Mouse (Mus musculus) forebrain, embryonic 14.5 days (tissue): ENCODE measurements around the gene Lcn9. TPM values are rescaled to one million over a fixed set of nuclear protein-coding genes. Genes with fewer than 3 reads are reported as not detected.

Source experiments
- ATAC-seq: fragments of 200-750 bp; cut with Nextera tagmentation; 2 replicates; pipeline ENCODE4 v1.8.0; 2017; ENCODE audit warnings: mild to moderate bottlenecking, moderate library complexity
- DNase-seq: peaks from one replicate; pipeline ENCODE4 v3.0.0-alpha.2; 2015; ENCODE audit warnings: low spot score
- H3K27ac ChIP-seq: fragments of 300-500 bp; sonication (generic); 2 replicates; pipeline ENCODE4 v1.5.1; 2014; ENCODE audit warnings: low read depth, mild to moderate bottlenecking, control low read depth, low read length, moderate library complexity
- H3K27me3 ChIP-seq: fragments of 300-500 bp; sonication (generic); replicated peaks from 2 replicates; pipeline ENCODE4 v1.6.1; 2014; ENCODE audit warnings: low read length, control low read depth, mixed read lengths; ENCODE audit not compliant: control insufficient read depth, insufficient read depth
- H3K36me3 ChIP-seq: fragments of 300-500 bp; sonication (generic); 2 replicates; pipeline ENCODE4 v1.6.1; 2014; ENCODE audit warnings: low read length, control low read depth; ENCODE audit not compliant: control insufficient read depth, insufficient read depth
- H3K4me1 ChIP-seq: fragments of 300-500 bp; sonication (generic); 2 replicates; pipeline ENCODE4 v1.6.1; 2014; ENCODE audit warnings: antibody characterized with exemption, low read length, control low read depth; ENCODE audit not compliant: control insufficient read depth, insufficient read depth
- H3K4me2 ChIP-seq: fragments of 300-500 bp; sonication (generic); 2 replicates; pipeline ENCODE4 v1.6.1; 2014; ENCODE audit warnings: mild to moderate bottlenecking, control low read depth, low read length
- H3K4me3 ChIP-seq: fragments of 300-500 bp; sonication (generic); 2 replicates; pipeline ENCODE4 v1.5.1; 2014; ENCODE audit warnings: low read depth, low read length, control low read depth
- H3K9ac ChIP-seq: fragments of 300-500 bp; sonication (generic); 2 replicates; pipeline ENCODE4 v1.6.1; 2014; ENCODE audit warnings: mild to moderate bottlenecking, low read length, control low read depth, moderate library complexity
- H3K9me3 ChIP-seq: fragments of 300-500 bp; sonication (generic); replicated peaks from 2 replicates; pipeline ENCODE4 v1.6.1; 2016; ENCODE audit warnings: low read length, control low read depth, mixed read lengths; ENCODE audit not compliant: control insufficient read depth
- WGBS: fragments of 180-500 bp; shearing (Covaris S2); extraction: QIAGEN DNeasy Blood & Tissue Kit; methylation state at CpG from one replicate; pipeline ENCODE4 v1.1.7; 2014; 5-methylcytosine and 5-hydroxymethylcytosine counted together
- polyA plus RNA-seq: library from polyadenylated mRNA; unstranded; fragments of >200 nt; fragmentation: Nextera tagmentation; extraction: Ambion mirVana; gene quantifications from 2 replicates; pipeline ENCODE4 v1.2.1, GENCODE M21; 2014

Gene Lcn9
- polyA plus RNA-seq, 1 experiment from 2014 or later, result not detected

DNA sequence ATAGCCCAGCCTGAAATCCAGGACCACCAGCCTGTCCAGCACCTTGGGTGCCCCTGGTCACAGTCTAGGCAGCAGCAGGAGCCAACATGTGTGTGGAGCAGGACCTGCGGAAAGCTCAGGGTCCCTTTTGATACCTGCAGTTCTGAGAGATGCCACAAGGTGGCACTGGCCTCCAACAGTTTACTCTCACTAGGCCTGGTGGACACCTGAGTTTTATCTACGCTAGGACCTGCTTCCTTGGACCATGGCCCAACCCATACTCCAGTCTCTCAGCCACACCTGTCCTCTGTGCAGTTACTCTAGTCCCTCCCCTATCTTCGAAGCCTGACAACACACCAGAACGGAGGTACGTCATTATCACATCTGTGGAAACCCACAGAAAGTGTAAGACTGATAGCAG is 13.3 kb downstream of the Lcn9 start:
- peak; percentile 82 for DNase-seq
- peak; percentile 57 for ATAC-seq
- 47% methylated on average over 5 of the region's 5 CpGs for WGBS

DNA sequence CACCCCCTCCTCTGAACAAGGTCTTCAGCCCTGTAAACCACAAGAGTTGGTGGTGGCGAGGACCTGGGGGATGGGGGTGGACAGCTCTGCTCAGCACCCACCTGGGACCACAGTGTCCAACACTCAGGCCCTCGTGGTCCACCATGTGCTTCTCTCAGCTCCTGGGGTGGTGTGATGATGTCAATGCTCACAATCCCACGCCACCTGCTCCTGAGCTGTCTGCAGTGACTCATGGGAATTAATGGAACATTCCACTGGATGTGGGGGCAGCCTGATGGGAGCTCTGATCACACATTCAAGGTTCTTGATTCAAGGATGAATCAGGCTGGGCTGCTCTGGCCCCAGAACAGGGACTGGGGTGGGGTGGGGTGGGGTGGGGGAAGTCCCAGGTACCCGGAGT is 19.2 kb downstream of the Lcn9 start:
- Histone ChIP-seq H3K4me3 (no peak overlapping the region), H3K4me2 (no peak overlapping the region), H3K9ac (no peak overlapping the region), H3K4me1 (0 out of 2 replicates have a peak, but pooled peaks cover 4% of the 10 kb centered on the region), H3K9me3 (no peaks in the 10 kb centered on the region), H3K27ac (no peak overlapping the region), H3K27me3 (no peaks in the 10 kb centered on the region), H3K36me3 (no peaks in the 10 kb centered on the region)
- ATAC-seq (no peak), DNase-seq (no peak)
- WGBS, result 82% methylated on average over 4 of the region's 4 CpGs

More for the DNA sequence above, 13.3 kb downstream of the Lcn9 start:
- Histone ChIP-seq H3K36me3 (no peaks in the 10 kb centered on the region), H3K27ac (no peak overlapping the region), H3K4me2 (no peak overlapping the region), H3K27me3 (no peaks in the 10 kb centered on the region), H3K9ac (no peak overlapping the region), H3K4me3 (no peak overlapping the region), H3K4me1 (no peaks in the 10 kb centered on the region), H3K9me3 (no peaks in the 10 kb centered on the region)

DNA sequence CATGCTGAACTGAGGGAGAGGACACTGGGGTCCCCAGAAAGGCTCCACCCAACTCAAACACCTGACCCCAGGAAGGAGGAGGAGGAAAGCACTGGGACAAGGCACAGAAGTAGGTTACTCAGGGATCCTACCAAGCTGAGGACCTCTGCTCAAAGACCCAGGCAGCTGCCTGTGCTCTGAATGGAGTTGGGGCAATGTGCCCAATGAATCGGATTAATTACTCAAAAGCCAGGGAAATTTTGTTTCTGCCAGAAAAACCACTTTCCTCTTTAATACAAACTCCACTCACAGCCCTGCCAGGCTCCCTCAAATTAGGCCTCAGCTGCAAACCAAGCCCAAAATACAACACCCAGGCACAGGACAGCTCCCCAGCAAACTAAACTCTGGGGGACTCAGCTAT is 19.8 kb downstream of the Lcn9 start:
- peak; percentile 64 for DNase-seq
- Histone ChIP-seq H3K27me3 (no peaks in the 10 kb centered on the region), H3K27ac (peak overlapping the region; percentile 39; the same call in 1 of the 2 replicates), H3K36me3 (no peaks in the 10 kb centered on the region), H3K4me1 (0 out of 2 replicates have a peak, but pooled peaks cover 4% of the 10 kb centered on the region), H3K4me3 (no peak overlapping the region), H3K9ac (peak overlapping the region; percentile 37; the same call in 1 of the 2 replicates), H3K4me2 (no peak overlapping the region), H3K9me3 (no peaks in the 10 kb centered on the region)
- WGBS, result 10% methylated on average over 1 of the region's 1 CpGs
- no peak for ATAC-seq

- Histone ChIP-seq H3K9ac (no peak overlapping the region), H3K27ac (no peak overlapping the region), H3K4me2 (no peak overlapping the region), H3K27me3 (no peaks in the 10 kb centered on the region), H3K36me3 (no peaks in the 10 kb centered on the region), H3K9me3 (no peaks in the 10 kb centered on the region), H3K4me3 (no peak overlapping the region), H3K4me1 (0 out of 2 replicates have a peak, but pooled peaks cover 4% of the 10 kb centered on the region)
- ATAC-seq, result no peak
- 89% methylated on average over 3 of the region's 3 CpGs for WGBS
- DNase-seq, result no peak
These were observed 21.1 kb downstream of the Lcn9 start for GRCm38 (mm10) chr2:25844097-25844496.

DNA sequence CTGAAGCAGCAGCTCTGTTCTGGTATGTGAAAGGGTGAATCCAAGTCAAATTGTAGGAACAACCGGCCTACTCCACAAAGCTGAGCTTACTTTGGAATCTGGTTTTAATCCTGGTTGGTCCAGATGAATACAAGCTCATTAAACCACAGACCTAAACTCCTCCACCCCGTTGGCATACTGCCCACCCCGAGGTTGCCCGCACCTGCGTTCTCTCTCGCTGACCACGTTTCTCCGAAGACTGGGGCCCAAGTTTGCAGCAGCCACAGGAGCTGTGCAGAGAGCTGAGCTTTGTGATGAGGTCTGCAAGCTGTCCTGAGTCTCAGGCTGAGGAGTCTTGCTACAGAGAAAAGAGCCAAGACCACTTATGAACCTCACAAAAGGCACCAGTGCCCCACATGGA is 23.6 kb downstream of the Lcn9 start:
- Histone ChIP-seq H3K9ac (no peak overlapping the region), H3K4me2 (no peak overlapping the region), H3K4me3 (no peak overlapping the region), H3K27ac (no peak overlapping the region), H3K36me3 (no peaks in the 10 kb centered on the region), H3K27me3 (no peaks in the 10 kb centered on the region), H3K4me1 (0 out of 2 replicates have a peak, but pooled peaks cover 4% of the 10 kb centered on the region), H3K9me3 (no peaks in the 10 kb centered on the region)
- WGBS, result 61% methylated on average over 8 of the region's 8 CpGs
- DNase-seq (no peak), ATAC-seq (no peak)

DNA sequence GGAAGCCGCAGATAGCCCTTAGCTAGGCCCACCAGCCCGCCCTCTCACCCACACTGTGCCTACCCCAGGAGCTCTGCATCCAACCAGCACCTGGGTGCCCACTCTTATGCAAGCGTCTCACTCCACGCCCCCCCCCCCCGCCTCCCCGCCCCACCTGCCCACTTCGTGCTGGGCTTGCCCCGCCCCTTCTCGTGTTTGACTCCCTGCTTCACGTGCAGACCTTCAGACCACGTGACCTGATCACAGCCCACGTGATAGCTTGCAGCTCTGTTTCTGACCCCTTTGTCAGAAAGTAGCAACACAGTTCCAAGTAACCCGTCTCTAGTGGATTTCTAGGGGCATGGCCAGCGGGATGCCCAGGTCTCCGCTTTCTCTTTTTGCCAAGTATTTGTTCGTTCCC is 24.3 kb downstream of the Lcn9 start, which contains the start of gene Sohlh1:
Gene Sohlh1, minus strand, starts transcription at position 23 of the 400 bp plus-strand sequence.
- Histone ChIP-seq H3K4me2 (no peak within 1 kb of the TSS), H3K36me3 (no peaks in the 10 kb centered on the region), H3K9me3 (no peaks in the 10 kb centered on the region), H3K27me3 (no peaks in the 10 kb centered on the region), H3K27ac (no peak within 1 kb of the TSS), H3K4me1 (0 out of 2 replicates have a peak, but pooled peaks cover 4% of the 10 kb centered on the region), H3K4me3 (no peak within 1 kb of the TSS), H3K9ac (no peak within 1 kb of the TSS)
- 85% methylated on average over 14 of the region's 16 CpGs for WGBS
- ATAC-seq (no peak), DNase-seq (no peak)

- Histone ChIP-seq H3K4me3 (no peak overlapping the region), H3K9ac (no peak overlapping the region), H3K27me3 (no peaks in the 10 kb centered on the region), H3K4me1 (no peaks in the 10 kb centered on the region), H3K9me3 (no peaks in the 10 kb centered on the region), H3K27ac (no peak overlapping the region), H3K4me2 (no peak overlapping the region), H3K36me3 (no peaks in the 10 kb centered on the region)
- DNase-seq, result peak; percentile 28
- ATAC-seq, result no peak
- 9% methylated on average over 4 of the region's 4 CpGs for WGBS
These were observed 27.4 kb downstream of the Lcn9 start for GRCm38 (mm10) chr2:25850330-25850729.

GRCm38 (mm10) chr2:25852626-25853025 is 29.7 kb downstream of the Lcn9 start:
- Histone ChIP-seq H3K4me2 (no peak overlapping the region), H3K27me3 (no peaks in the 10 kb centered on the region), H3K36me3 (no peaks in the 10 kb centered on the region), H3K27ac (no peak overlapping the region), H3K4me1 (no peaks in the 10 kb centered on the region), H3K4me3 (no peak overlapping the region), H3K9ac (no peak overlapping the region), H3K9me3 (no peaks in the 10 kb centered on the region)
- DNase-seq (no peak), ATAC-seq (no peak)
- 51% methylated on average over 3 of the region's 3 CpGs for WGBS

DNA sequence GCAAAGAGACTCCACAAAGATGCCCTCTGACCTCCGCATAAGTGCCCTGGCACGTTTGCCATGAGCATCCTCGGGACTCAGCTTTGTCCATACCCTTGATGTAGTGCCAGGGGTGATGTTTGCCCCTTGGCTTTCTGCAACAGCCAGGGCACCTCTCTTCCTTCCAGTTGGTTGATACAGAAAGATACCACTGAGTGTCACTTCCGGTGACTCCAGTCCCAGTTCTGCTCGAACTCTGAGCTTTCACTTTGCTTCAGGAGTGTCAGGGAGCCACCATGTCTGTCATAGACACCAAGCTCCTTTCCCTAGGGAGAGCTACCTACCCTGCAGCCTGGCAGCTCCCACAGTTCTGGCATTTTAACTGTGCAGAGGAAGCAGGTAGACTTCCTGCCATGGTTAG is 31.0 kb downstream of the Lcn9 start:
- Histone ChIP-seq H3K4me1 (no peaks in the 10 kb centered on the region), H3K4me3 (no peak overlapping the region), H3K27me3 (no peaks in the 10 kb centered on the region), H3K27ac (no peak overlapping the region), H3K9me3 (no peaks in the 10 kb centered on the region), H3K9ac (no peak overlapping the region), H3K36me3 (no peaks in the 10 kb centered on the region), H3K4me2 (no peak overlapping the region)
- WGBS, result 86% methylated on average over 5 of the region's 5 CpGs
- ATAC-seq (no peak), DNase-seq (no peak)
